Mouse (Mus musculus) stomach, embryonic 14.5 days (tissue): ENCODE results near the gene Gda. TPM values are rescaled to one million over a fixed set of nuclear protein-coding genes. Genes with fewer than 3 reads are reported as not detected.

Experiments used
- ATAC-seq: fragments of 200-750 bp; cut with Nextera tagmentation; 2 replicates; pipeline ENCODE4 v1.8.0; 2017; ENCODE audit warnings: low read depth, moderate TSS enrichment; ENCODE audit not compliant: insufficient number of reproducible peaks, insufficient read depth, low FRiP score
- H3K27ac ChIP-seq: fragments of 300-500 bp; sonication (generic); 2 replicates; pipeline ENCODE4 v1.5.1; 2014; ENCODE audit warnings: mild to moderate bottlenecking, low read length, moderate library complexity, mixed read lengths
- H3K27me3 ChIP-seq: fragments of 300-500 bp; sonication (generic); 2 replicates; pipeline ENCODE4 v1.6.1; 2014; ENCODE audit warnings: low read length, control low read depth, mixed read lengths; ENCODE audit not compliant: control insufficient read depth, insufficient read depth
- H3K36me3 ChIP-seq: fragments of 300-500 bp; sonication (generic); 2 replicates; pipeline ENCODE4 v1.6.1; 2014; ENCODE audit warnings: mild to moderate bottlenecking, control low read depth, low read length, moderate library complexity, mixed read lengths; ENCODE audit not compliant: control insufficient read depth, insufficient read depth
- H3K4me1 ChIP-seq: fragments of 300-500 bp; sonication (generic); 2 replicates; pipeline ENCODE4 v1.6.1; 2014; ENCODE audit warnings: low read length, control low read depth, mixed read lengths; ENCODE audit not compliant: control insufficient read depth, insufficient read depth
- H3K4me2 ChIP-seq: fragments of 300-500 bp; sonication (generic); replicated peaks from 2 replicates; pipeline ENCODE4 v1.6.1; 2014; ENCODE audit warnings: low read depth, low read length, control low read depth
- H3K4me3 ChIP-seq: fragments of 300-500 bp; sonication (generic); 2 replicates; pipeline ENCODE4 v1.5.1; 2014; ENCODE audit warnings: low read depth, low read length, control low read depth
- H3K9ac ChIP-seq: fragments of 300-500 bp; sonication (generic); replicated peaks from 2 replicates; pipeline ENCODE4 v1.6.1; 2014; ENCODE audit warnings: low read depth, mild to moderate bottlenecking, control low read depth, low read length, moderate library complexity, mixed read lengths
- H3K9me3 ChIP-seq: fragments of 300-500 bp; sonication (generic); 2 replicates; pipeline ENCODE4 v1.6.1; 2016; ENCODE audit warnings: low read depth, low read length, control low read depth; ENCODE audit not compliant: control insufficient read depth
- WGBS: fragments of 180-500 bp; shearing (Covaris S2); extraction: QIAGEN DNeasy Blood & Tissue Kit; methylation state at CpG from one replicate; pipeline ENCODE4 v1.1.7; 2014; 5-methylcytosine and 5-hydroxymethylcytosine counted together
- polyA plus RNA-seq: library from polyadenylated mRNA; unstranded; fragments of >200 nt; fragmentation: Nextera tagmentation; extraction: Ambion mirVana; gene quantifications from 2 replicates; pipeline ENCODE4 v1.2.1, GENCODE M21; 2014

Gda gene
- polyA plus RNA-seq, 1 experiment from 2014 or later: 0.07 TPM

DNA sequence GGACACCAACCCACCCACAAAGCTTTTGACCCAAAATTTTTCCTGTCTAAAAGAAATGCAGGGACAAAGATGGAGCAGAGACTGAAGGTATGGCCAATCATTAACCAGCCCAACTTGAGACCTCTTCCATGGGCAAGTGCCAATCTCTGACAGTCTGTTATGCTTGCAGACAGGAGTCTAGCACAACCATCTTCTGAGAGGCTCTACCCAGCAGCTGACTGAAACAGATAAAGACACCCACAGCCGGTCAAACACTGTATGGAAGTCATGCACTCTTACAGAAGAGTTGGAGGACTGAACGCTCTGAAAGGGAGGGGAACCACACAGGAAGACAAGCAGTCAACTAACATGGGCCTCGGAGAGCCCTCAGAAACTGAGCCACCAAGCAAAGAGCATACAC, 36.7 kb downstream of the Gda start:
- Histone ChIP-seq H3K9ac (no peak overlapping the region), H3K4me2 (no peak overlapping the region), H3K27me3 (no peaks in the 10 kb centered on the region), H3K9me3 (no peaks in the 10 kb centered on the region), H3K4me3 (no peak overlapping the region), H3K27ac (no peak overlapping the region), H3K36me3 (no peaks in the 10 kb centered on the region), H3K4me1 (no peaks in the 10 kb centered on the region)
- ATAC-seq: no peak
- WGBS: 89% methylated on average over 3 of the region's 3 CpGs

DNA sequence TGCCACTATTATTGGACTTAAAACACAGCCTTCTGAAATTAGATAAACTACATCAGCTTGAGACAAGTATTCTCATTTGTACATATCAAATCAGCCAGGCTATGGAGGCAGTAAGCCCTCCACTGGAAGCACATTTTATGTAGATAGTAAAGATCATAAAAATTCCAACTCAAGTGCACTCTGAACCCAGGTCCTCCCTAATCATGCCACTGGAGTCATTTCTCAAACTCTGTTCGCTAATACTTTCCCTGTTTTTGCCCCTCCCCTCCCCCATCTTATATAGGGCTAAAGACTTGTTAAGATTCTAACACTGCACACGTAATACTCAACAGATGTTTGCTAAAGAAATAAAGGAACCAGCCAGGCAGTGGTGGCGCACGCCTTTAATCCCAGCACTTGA, 39.9 kb downstream of the Gda start:
- no peaks in the 10 kb centered on the region for H3K4me1 ChIP-seq
- H3K27ac ChIP-seq: no peak overlapping the region
- no peaks in the 10 kb centered on the region for H3K9me3 ChIP-seq
- no peak overlapping the region for H3K4me2 ChIP-seq
- no peak overlapping the region for H3K9ac ChIP-seq
- WGBS: 85% methylated on average over 4 of the region's 4 CpGs
- H3K27me3 ChIP-seq: no peaks in the 10 kb centered on the region
- no peak overlapping the region for H3K4me3 ChIP-seq
- H3K36me3 ChIP-seq: no peaks in the 10 kb centered on the region
- no peak for ATAC-seq

DNA sequence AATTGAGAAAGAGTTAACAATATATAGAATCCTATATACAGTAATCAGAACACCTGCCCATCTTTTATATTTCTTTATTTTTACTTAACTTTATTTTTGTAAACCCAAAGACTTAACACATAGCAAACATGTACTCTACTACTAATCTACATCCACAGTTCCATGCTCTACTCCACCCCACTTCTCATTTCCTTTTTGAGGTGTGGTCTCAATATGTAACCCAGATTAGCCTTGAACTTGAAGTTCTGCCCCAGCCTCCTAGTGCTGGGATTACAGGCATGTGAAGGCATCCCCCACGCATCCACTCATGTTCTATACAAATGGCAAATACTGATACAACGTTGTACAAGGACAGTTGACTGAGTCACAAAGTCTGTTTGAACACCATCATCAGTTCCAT, 40.4 kb downstream of the Gda start:
- Histone ChIP-seq H3K4me1 (no peaks in the 10 kb centered on the region), H3K27ac (no peak overlapping the region), H3K27me3 (no peaks in the 10 kb centered on the region), H3K9me3 (no peaks in the 10 kb centered on the region), H3K4me2 (no peak overlapping the region), H3K9ac (no peak overlapping the region), H3K36me3 (no peaks in the 10 kb centered on the region), H3K4me3 (no peak overlapping the region)
- WGBS: 81% methylated on average over 2 of the region's 2 CpGs
- ATAC-seq: no peak

DNA sequence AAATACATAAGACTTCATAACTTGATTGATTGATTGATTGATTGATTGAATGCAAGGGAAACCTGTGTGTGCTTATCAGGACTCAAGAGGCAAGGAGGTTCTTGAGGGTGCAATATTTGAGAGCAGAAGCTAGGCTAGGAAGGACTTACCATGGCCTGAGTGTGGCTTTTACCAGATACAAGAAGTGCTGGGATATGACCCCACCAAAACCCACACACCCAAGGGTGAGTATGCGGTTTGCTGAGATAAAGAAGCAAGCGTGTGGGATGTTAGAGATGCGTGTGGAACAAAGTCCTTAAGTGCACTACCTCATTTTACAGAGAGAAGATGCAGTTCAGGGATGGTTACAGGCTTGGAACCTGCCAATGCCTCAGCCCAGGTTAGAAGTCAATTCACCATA, 41.0 kb downstream of the Gda start:
- Histone ChIP-seq H3K27me3 (no peaks in the 10 kb centered on the region), H3K9me3 (no peaks in the 10 kb centered on the region), H3K27ac (no peak overlapping the region), H3K4me2 (no peak overlapping the region), H3K4me3 (no peak overlapping the region), H3K4me1 (no peaks in the 10 kb centered on the region), H3K36me3 (no peaks in the 10 kb centered on the region), H3K9ac (no peak overlapping the region)
- 86% methylated on average over 3 of the region's 3 CpGs for WGBS
- no peak for ATAC-seq

DNA sequence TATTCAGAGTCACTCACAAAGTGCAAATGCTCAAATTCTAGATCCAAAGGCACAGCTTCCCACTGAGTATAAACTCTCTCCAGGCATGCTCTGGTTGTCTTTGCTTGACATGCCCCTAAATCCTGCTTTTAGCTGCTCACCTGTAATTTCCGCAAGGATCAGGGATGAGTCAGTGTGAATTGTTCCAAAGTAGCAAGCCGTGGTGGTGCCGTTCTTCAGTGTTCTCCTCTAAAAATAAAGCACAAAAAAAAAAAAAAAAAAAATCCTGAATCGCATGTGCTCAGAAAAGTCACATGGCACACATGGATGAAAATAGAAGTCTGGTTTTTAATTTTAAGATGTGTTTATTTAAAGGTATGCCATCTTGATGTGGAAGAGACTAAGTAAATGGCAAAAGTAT, 47.9 kb downstream of the Gda start:
- no peaks in the 10 kb centered on the region for H3K27me3 ChIP-seq
- ATAC-seq: no peak
- H3K4me2 ChIP-seq: no peak overlapping the region
- H3K9me3 ChIP-seq: no peaks in the 10 kb centered on the region
- H3K9ac ChIP-seq: no peak overlapping the region
- H3K4me3 ChIP-seq: no peak overlapping the region
- H3K27ac ChIP-seq: no peak overlapping the region
- WGBS: 89% methylated on average over 4 of the region's 4 CpGs
- no peaks in the 10 kb centered on the region for H3K36me3 ChIP-seq
- H3K4me1 ChIP-seq: no peaks in the 10 kb centered on the region

DNA sequence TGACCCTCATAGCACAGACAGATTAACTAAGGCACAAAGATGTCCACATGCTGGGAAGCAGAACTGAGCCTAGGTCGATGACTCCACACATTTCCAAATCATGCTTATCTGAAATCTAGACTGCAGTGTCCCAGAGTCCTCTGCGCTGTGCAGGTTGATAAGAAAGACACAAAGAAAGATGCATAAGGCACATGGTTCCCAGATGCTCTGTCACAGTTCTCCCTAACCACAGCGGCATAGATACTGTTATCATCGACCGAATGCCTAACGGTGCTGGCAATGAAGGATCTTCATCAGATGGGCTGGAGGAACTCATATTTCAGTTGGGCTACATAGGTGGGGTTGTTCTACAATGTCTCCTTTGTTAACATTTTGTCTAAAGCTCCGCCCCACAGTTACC, 49.5 kb downstream of the Gda start:
- WGBS: 90% methylated on average over 7 of the region's 7 CpGs
- Histone ChIP-seq H3K9ac (no peak overlapping the region), H3K27me3 (no peaks in the 10 kb centered on the region), H3K4me3 (no peak overlapping the region), H3K4me2 (no peak overlapping the region), H3K4me1 (no peaks in the 10 kb centered on the region), H3K36me3 (no peaks in the 10 kb centered on the region), H3K27ac (no peak overlapping the region), H3K9me3 (no peaks in the 10 kb centered on the region)
- no peak for ATAC-seq

DNA sequence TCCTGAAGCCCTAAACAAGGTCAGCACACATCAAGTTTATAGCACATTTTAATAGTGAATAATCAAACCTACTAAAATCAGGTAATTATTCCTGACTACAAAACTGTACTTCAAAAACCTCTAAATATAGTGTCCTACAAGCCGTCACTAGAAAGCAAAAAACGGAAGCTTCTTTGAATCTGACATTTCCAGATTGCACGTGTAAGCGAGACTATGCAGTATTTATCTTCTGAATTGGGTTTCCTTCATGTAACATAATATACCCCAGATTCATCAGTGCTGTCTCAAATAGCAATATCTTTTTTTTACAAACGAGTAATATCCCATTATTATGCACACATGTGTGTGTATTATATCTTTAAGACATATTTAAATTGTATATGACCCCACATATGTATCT, 54.8 kb downstream of the Gda start:
- ATAC-seq: no peak
- Histone ChIP-seq H3K9ac (no peak overlapping the region), H3K4me2 (no peak overlapping the region), H3K36me3 (no peaks in the 10 kb centered on the region), H3K27me3 (no peaks in the 10 kb centered on the region), H3K4me1 (no peaks in the 10 kb centered on the region), H3K27ac (no peak overlapping the region), H3K4me3 (no peak overlapping the region), H3K9me3 (no peaks in the 10 kb centered on the region)
- WGBS: 85% methylated on average over 5 of the region's 5 CpGs

DNA sequence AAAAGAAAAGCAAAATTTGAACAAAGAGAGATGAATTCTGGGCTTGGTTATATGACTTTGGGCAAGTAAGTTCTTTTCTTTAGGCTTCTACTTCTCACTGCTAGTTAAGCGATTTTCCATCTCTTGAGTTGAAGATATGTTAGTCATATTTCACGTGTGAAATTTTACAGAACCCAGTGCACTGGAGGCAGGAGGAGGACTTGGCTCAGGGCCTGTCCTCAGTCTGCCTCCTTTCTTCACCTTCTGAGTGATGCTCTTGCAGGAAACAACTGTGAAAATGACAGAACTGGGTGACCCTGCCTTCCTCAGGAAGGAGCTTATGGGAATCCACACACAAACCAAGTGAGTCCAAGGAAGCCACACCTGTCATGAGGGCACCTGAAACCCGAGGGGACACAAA, 57.9 kb downstream of the Gda start:
- no peak overlapping the region for H3K4me2 ChIP-seq
- no peak overlapping the region for H3K9ac ChIP-seq
- no peaks in the 10 kb centered on the region for H3K9me3 ChIP-seq
- WGBS: 77% methylated on average over 3 of the region's 3 CpGs
- no peak overlapping the region for H3K27ac ChIP-seq
- no peaks in the 10 kb centered on the region for H3K27me3 ChIP-seq
- no peak for ATAC-seq
- H3K36me3 ChIP-seq: no peaks in the 10 kb centered on the region
- H3K4me3 ChIP-seq: no peak overlapping the region
- no peaks in the 10 kb centered on the region for H3K4me1 ChIP-seq

DNA sequence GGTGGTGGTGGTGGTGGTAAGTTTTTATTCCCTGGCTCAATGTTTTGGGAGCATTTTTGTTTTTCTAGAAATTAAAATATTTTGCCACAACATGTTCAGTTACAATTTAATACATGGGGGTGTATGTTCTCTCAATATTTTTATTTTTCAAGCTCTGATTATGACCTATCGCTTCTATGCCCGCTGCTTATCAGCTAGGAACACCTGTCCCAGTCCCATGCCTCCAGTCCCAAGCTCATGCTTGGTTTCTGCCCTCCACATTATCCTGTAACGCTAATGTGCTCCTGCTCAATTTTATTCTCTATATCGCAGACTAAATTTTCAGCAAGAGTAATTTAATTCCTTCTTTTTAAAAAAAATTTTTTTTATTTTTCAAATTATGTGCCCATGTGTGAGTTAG, 64.1 kb downstream of the Gda start:
- no peak for ATAC-seq
- Histone ChIP-seq H3K4me2 (no peak overlapping the region), H3K4me1 (no peaks in the 10 kb centered on the region), H3K27ac (no peak overlapping the region), H3K9ac (no peak overlapping the region), H3K4me3 (no peak overlapping the region), H3K9me3 (no peaks in the 10 kb centered on the region), H3K27me3 (no peaks in the 10 kb centered on the region), H3K36me3 (no peaks in the 10 kb centered on the region)
- 96% methylated on average over 4 of the region's 4 CpGs for WGBS
